8 mouse cellular contexts compared by ENCODE assay signal in the genomic region with DNA sequence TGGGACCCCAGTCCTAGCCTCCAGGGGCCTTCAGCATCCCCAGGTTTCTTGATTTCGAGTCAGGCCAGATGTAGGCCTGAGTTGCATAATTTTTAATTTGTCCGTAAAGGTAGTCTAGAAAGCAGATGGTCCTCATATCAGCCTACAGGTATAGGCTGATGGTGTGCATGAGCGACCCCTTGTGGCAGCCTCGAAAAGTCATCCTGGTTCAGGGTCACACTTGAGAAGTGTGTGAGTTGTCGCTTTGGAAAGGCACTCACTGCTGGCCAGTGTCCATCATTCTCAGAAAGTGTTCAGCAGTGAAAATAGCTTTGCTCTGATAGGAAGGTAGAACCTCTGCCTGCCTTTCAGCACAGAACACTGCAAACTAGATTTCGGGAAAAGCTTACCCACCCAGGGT. TPM values are rescaled to one million over a fixed set of nuclear protein-coding genes. Genes with fewer than 3 reads are reported as not detected.
DNase-seq lines count a peak whose midpoint lies in the region; ATAC-seq and TF ChIP-seq lines count a peak whose summit lies in the region.
"Had no signal": no experiment of that assay in that cellular context is flagged by ENCODE, and none has a peak within 500 bp of the region (broad histone marks: within the 10 kb centered on the region; RNA-seq: fewer than 3 reads in every experiment).

No protein-coding gene starts in this region.

- H3K4me2 ChIP-seq in heart, postnatal 0 days (ENCODE audit: low read depth, low read length) = no peak overlapping the region
- H3K4me2 ChIP-seq: neural tube, embryonic 13.5 days had no signal

- no peaks in the 10 kb centered on the region for H3K36me3 ChIP-seq in heart, postnatal 0 days (replicated peaks; ENCODE audit: control insufficient read depth, insufficient read depth, low read length)
- H3K36me3 ChIP-seq in liver, adult 2 months (ENCODE audit: control insufficient read depth, insufficient read depth, low read length) = no peaks in the 10 kb centered on the region
- H3K36me3 ChIP-seq: neural tube, embryonic 13.5 days had no signal

- no peaks in the 10 kb centered on the region for H3K4me1 ChIP-seq in heart, postnatal 0 days (ENCODE audit: control insufficient read depth, insufficient read depth)
- H3K4me1 ChIP-seq in liver, adult 2 months (ENCODE audit: control insufficient read depth, insufficient read depth, low read length) = no peaks in the 10 kb centered on the region

- no peak overlapping the region for H3K9ac ChIP-seq in heart, postnatal 0 days (replicated peaks; ENCODE audit: low read depth, low read length)
- no peak overlapping the region for H3K9ac ChIP-seq in liver, adult 2 months (ENCODE audit: low read depth, low read length)
- H3K9ac ChIP-seq: neural tube, embryonic 13.5 days had no signal

- no peak for TF ChIP-seq EP300 in heart, postnatal 0 days (IDR thresholded peaks at IDR 0.05; ENCODE audit: low read depth)

- no peak for TF ChIP-seq POLR2A in liver, adult 2 months (IDR thresholded peaks at IDR 0.05; ENCODE audit: extremely low read depth, insufficient read depth, low read length)

- H3K9me3 ChIP-seq in heart, postnatal 0 days (replicated peaks; ENCODE audit: control insufficient read depth, low read length) = no peaks in the 10 kb centered on the region
- H3K9me3 ChIP-seq: neural tube, embryonic 13.5 days had no signal

- H3K79me2 ChIP-seq in liver, adult 2 months (ENCODE audit: control insufficient read depth, insufficient read depth, low read length) = no peaks in the 10 kb centered on the region

- H3K27ac ChIP-seq in heart, postnatal 0 days (ENCODE audit: low read depth) = no peak overlapping the region
- H3K27ac ChIP-seq in liver, adult 2 months (replicated peaks; ENCODE audit: insufficient read depth, low read depth, low read length) = no peak overlapping the region
- H3K27ac ChIP-seq: neural tube, embryonic 13.5 days had no signal

- no peak overlapping the region for H3K4me3 ChIP-seq in heart, postnatal 0 days (ENCODE audit: low read depth, low read length)
- no peak overlapping the region for H3K4me3 ChIP-seq in liver, adult 2 months (ENCODE audit: insufficient read depth, low read depth, low read length)
- H3K4me3 ChIP-seq: neural tube, embryonic 13.5 days had no signal

- 36% methylated on average over 6 of the region's 6 CpGs for WGBS in heart, postnatal 0 days
- 45% methylated on average over 6 of the region's 6 CpGs for WGBS in liver, adult 2 months

- peak; percentile 75 for TF ChIP-seq CTCF in heart, postnatal 0 days (IDR thresholded peaks at IDR 0.05; ENCODE audit: low read depth)
- peak; percentile 79 for TF ChIP-seq CTCF in liver, adult 2 months (IDR thresholded peaks at IDR 0.05; ENCODE audit: low read depth, low read length)

- peak; percentile 44 to 51 for DNase-seq in left cerebral cortex, adult 18-20 months (ENCODE audit: low spot score in 2 of 2)
- DNase-seq in left cerebral cortex, adult 8-10 months (ENCODE audit: low spot score in 2 of 2) = no peak
- DNase-seq in Muller cell, postnatal 12 days (ENCODE audit: inconsistent ontology term) = peak; percentile 6
- peak; percentile 47 for DNase-seq in c-Kit-negative CD71-positive TER-119-positive erythroid progenitor cells, embryonic 14.5 days (ENCODE audit: low read depth, low spot score)
- peak; percentile 51 for DNase-seq in heart, postnatal 0 days (ENCODE audit: low spot score)
- peak; percentile 19 for DNase-seq in liver, adult 2 months (ENCODE audit: extremely low read depth, low read depth, low spot score)
- DNase-seq in skeletal muscle tissue, adult 2 months (ENCODE audit: low read depth, low spot score) = peak; percentile 30

- no peaks in the 10 kb centered on the region for H3K27me3 ChIP-seq in heart, postnatal 0 days (ENCODE audit: control insufficient read depth, insufficient read depth, low read length)
- no peaks in the 10 kb centered on the region for H3K27me3 ChIP-seq in liver, adult 2 months (ENCODE audit: control insufficient read depth, insufficient read depth, low read length)
- H3K27me3 ChIP-seq: neural tube, embryonic 13.5 days had no signal

- ATAC-seq in heart, postnatal 0 days (ENCODE audit: insufficient read depth, low read depth) = peak; percentile 62

RNA-seq across cellular contexts. Expression of gene Cebpg, which starts 55.5 kb away (rescaled TPM):
- total RNA-seq in left cerebral cortex, adult 18-20 months (2021) = 10 to 100 TPM; 34.4 to 36.3 TPM
- 10 to 100 TPM; 29.4 to 43.7 (median 35.0) TPM for total RNA-seq in left cerebral cortex, adult 8-10 months (2022)
- total RNA-seq in heart, postnatal 0 days (2014; rRNA removed; ENCODE audit: low replicate concordance) = 3.6 and 9.1 TPM in 2 replicates
- polyA plus RNA-seq in heart, postnatal 0 days (2015; fragmentation: Nextera tagmentation; extraction: Ambion mirVana) = 13.4 and 13.9 TPM in 2 replicates
- 24.9 and 26.4 TPM in 2 replicates for total RNA-seq in liver, adult 2 months (2014; rRNA removed)
- polyA plus RNA-seq in liver, adult 2 months (2012; rRNA removed) = 7.3 and 8.5 TPM in 2 replicates

Comparison
In these comparisons a context has a peak if more than half of its experiments do, and no peak if none do; other contexts are left out.
1. DNase-seq: peak in left cerebral cortex, adult 18-20 months (2 of 2), Muller cell, postnatal 12 days (single experiment), c-Kit-negative CD71-positive TER-119-positive erythroid progenitor cells, embryonic 14.5 days (single experiment), heart, postnatal 0 days (single experiment), liver, adult 2 months (single experiment) and skeletal muscle tissue, adult 2 months (single experiment); none in left cerebral cortex, adult 8-10 months (0 of 2).